Mouse (Mus musculus): ENCODE measurements at regions not wholly inside any gene's neighbourhood (a gene's known extent, or its start where the extent isn't known, plus 50 kb on each side); places are given as distances from the start of the nearest gene placed in this dataset.

- no peak for DNase-seq (ENCODE audit: low spot score in 2 of 2)
These were observed 276.3 kb upstream of the Fermt1 start for GRCm38 (mm10) chr2:133221762-133222556.

DNA sequence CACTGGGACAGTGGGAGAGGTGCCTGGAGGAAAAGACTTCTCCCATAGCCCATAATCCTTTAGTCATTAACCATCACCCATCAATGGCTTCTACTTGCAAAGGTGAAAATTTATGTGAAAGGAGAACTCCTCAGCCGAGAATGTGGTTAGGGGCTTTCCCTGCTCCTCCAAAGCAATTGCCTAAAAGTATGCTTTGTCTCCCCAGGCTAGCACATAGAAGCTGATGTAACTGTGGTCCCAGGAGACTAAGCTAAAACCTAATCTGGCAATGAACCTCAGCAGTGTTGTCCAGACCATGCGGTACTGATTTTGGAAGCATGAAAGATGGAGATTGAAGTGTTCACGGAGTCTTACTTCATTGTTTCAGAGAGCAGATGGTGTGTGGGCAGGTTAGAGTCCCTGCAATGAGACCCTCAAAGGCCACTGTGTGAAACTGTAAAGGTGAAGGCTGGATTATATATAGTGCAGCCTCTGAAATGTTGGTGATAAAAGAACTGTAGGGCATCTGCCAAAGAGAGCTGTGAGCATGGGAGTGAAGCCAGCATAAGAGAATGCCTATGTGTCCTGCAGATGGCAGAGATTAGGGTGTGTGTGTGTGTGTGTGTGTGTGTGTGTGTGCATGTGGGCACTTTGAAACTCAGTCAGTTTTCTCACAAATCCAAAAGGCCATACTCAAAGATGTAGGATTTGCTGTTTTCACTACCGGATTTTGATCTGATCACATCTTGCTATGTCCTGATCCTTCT, 289.6 kb upstream of the Fermt1 start:
- peak in 1 of 2 experiments; percentile 4 for DNase-seq (ENCODE audit: low spot score in 2 of 2)

DNA sequence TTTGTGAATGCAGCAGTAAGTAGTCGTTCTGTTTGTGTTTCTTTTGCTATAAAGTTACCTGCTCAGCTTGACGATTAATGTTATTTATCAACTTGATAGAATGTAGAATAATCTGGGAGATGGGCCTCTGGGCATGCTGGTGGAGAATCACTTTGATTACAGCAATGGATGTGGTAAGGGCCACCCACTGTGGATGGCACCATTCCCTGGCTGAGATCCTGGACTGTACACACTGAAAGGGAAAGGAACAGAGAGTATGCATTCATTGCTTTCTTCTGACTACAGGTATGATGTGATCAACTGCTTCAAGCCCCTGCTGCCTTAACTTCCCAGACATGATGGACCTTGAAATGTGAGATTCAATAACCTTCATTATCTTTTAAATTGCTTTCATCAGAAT, 299.8 kb upstream of the Bmp2 start:
- no peak for DNase-seq (ENCODE audit: low spot score in 2 of 2)

- no peak for DNase-seq (ENCODE audit: low spot score in 2 of 2)
These were observed 277.5 kb upstream of the Bmp2 start for GRCm38 (mm10) chr2:133274424-133274823.

DNA sequence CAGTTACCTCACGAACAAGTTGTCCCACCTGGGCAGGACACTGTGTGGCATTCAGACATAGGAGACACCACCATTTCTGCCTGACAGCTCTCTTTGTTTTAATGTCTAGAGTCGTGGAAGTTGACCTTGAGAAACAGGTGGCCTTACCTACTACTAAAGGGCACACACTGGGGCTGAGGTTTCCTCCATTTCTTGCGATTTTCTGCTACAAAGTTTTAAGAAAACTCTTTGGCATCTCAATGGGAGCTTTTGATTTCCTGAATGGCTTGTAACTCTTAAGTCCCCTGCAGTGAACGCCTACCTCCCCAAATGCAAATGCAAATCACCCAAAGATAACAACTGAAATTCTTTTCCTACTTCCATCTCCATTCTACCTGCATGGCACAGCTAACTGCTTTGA, 273.4 kb upstream of the Bmp2 start:
- DNase-seq (ENCODE audit: low spot score in 2 of 2) = no peak

DNA sequence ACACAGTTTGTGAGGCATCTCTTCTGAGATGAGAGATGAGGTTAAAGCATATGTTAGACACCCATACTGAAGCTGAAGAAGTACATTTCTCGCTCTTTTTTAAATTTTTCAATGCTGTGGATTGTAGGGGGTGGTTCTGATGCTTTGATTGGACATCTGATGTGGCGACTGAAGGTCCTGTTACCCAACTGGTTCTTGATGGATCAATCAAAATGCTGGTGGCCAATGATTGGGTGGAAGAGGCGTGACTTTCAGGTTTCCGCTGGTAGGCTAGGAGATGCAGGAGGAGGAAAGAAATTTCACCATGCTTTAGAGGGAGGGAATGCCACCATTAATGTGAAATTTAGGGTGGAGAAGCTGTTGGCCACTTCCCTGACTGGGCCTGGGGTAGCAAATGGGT, 272.7 kb upstream of the Bmp2 start:
- DNase-seq (ENCODE audit: low spot score in 2 of 2) = no peak

- DNase-seq (ENCODE audit: low spot score in 2 of 2) = no peak
These were observed 269.3 kb upstream of the Bmp2 start for GRCm38 (mm10) chr2:133282692-133283091.

DNA sequence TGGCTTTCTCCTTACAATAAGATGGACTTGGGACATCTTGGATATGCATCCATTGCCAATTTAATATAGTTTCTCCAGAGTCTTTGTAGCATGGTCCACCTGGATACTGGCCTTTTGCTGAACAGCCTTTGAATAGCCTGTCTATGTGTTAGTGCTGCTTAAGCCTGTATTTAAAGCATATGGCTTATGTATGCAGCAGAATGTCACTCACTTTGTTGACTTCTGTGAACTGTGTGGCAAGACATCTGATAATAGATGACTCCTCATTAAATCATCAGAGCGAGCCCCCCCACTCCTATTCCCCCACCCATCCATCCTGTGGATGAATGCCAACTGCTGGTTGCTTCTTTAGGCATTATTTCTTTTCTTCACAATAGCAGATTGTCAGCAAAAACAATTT, 268.2 kb upstream of the Bmp2 start:
- DNase-seq (ENCODE audit: low spot score in 2 of 2) = no peak

DNA sequence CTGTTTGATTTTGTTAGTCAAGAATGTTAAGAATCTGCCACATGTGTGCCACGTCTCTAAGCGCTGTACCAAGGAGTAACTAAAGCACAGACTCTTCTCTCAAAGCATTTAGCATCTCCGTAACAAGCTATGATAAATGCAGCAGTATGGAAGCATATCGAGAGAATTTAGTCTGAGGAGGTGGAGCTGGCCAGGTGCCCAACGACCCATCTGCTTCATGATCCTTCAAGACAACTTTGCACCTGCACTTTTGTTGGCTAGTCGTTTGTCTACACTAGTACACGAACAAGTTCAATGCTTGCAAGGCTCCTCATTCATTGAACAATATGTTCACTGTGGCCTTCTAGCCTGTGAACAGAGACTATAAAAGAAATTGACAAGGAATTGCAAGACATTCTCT, 257.8 kb upstream of the Bmp2 start:
- DNase-seq (ENCODE audit: low spot score in 2 of 2) = peak; percentile 6 to 7

GRCm38 (mm10) chr2:133305936-133306335, 246.0 kb upstream of the Bmp2 start:
- DNase-seq (ENCODE audit: low spot score in 2 of 2) = peak; percentile 8 to 12

DNA sequence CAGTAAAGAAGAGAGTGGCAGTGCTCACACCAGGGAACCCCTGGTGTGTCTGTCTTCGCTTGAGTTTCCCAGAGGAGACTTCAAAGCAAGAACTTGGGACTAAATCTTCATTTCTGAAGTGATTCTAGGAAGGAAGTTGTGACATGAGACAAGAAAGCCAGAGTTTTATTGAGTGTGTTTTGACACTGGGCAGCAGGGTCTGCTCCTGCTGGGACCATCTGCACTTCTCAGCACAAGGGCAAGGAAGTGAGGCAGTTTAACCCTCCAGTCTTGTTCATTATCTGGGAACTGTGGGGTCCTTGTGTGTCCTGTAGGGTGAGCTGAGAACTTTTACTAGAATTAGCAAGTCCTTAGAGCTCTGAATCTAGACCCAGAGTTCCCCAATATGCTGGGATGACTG, 241.0 kb upstream of the Bmp2 start:
- DNase-seq (ENCODE audit: low spot score in 2 of 2) = no peak

DNA sequence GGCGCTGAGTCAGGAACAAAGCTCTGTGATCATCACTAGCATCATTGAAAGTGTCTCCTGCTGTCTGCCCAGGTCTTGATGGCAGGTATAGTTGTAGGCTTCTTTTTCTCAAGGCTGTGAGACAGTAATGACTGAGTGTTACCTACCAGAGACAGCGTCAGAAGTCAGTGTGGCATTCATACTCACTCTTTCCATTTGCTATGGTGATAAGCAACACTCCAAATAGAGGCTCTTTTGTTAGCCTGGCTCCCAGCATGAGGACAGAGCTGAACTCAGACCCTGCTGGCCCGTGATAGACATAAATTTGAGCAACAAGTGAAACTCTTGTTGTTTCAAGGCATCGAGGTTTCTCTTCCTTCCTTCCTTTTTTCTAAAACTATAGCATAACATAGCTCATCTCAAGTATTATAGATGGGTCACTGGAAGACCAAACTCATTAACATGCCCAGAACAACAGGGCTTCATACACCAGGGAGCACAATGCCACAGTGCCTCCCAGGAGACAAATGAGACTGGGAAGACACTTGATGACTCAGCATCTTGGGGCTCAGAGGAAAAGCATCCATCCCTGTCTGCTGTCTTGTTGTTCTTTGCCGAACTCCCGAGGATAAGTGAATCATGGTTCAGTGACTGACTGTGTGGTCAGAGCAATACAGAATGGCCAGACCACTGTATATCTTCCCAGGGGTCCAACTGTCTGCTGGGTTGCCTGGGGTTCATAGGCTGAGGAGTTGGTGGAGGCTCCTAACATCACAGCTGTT, 225.5 kb upstream of the Bmp2 start:
- no peak for DNase-seq (ENCODE audit: low spot score in 2 of 2)

GRCm38 (mm10) chr2:133327653-133328052, 224.3 kb upstream of the Bmp2 start:
- DNase-seq (ENCODE audit: low spot score in 2 of 2) = no peak

- DNase-seq (ENCODE audit: low spot score in 2 of 2) = no peak
These were observed 215.6 kb upstream of the Bmp2 start for GRCm38 (mm10) chr2:133336177-133336901.

DNA sequence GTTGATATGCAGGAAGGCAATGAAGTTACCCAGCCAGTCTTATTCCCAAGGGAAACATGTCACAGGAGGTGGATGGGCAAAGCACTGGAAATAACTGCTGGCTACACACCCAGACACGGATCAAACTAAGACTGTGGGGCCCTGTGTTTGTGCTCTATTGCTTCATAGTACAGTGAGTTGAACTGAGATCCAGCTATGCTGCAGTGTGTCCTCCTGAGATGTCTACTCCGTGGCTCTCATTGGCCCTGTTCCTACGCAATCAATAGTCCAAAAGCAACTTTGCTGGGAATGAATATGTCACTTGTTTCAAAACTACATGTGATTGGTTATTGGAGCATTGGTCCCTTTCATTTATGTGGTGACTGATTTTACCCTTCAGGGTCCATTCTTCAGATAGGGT, 213.8 kb upstream of the Bmp2 start:
- DNase-seq (ENCODE audit: low spot score in 2 of 2) = no peak

- DNase-seq (ENCODE audit: low spot score in 2 of 2) = no peak
These were observed 210.6 kb upstream of the Bmp2 start for GRCm38 (mm10) chr2:133341352-133341751.

GRCm38 (mm10) chr2:133345964-133346788, 205.8 kb upstream of the Bmp2 start:
- no peak for DNase-seq (ENCODE audit: low spot score in 2 of 2)

GRCm38 (mm10) chr2:133346789-133347424, 205.1 kb upstream of the Bmp2 start:
- DNase-seq (ENCODE audit: low spot score in 2 of 2) = no peak

DNA sequence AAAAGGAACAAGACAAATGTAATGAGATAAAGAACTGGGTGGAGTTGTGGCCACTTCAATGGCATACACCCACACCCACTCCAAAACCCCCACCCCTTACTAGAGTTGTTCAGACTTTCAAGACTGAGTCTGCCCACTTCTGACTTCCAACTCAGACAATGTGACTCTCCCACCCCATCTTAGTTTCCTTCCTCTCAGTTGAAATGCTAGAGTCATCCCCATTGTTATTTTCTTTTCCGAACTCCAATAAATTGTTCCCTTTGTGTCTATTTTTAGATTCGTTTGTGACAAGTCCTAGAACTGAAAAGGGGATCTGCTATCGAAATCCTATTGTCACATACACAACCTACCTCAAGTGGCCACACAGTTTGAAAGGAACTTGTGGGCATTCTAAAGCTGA, 200.7 kb upstream of the Bmp2 start:
- DNase-seq (ENCODE audit: low spot score in 2 of 2) = no peak

DNA sequence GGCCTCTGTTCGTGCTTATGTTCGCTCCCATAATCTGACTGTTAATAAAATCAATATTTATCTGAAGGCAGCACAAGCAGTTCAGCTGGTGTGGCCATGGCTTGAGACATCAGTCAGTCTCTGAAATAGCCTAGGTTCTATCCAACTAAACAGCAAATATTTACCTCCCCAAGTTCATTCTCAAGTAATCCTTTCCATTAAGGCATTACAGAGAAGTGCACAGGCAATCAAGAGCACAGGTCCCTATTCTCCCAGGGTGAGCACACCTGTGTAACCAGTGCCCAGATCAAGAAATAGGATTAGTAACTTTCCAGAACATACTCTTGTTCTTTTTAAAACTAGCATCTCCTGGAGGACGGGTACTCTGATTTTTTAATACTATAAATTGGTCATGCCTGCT, 199.2 kb upstream of the Bmp2 start:
- DNase-seq (ENCODE audit: low spot score in 2 of 2) = no peak

All from frontal cortex, postnatal 14 days (tissue).